In genomic region chr9:44653896-44654295, GRCm38 (mm10) we compare ENCODE assay signal across 36 mouse cellular contexts. TPM values are rescaled to one million over a fixed set of nuclear protein-coding genes. Genes with fewer than 3 reads are reported as not detected.
"Had no signal": no experiment of that assay in that cellular context is flagged by ENCODE, and none has a peak within 500 bp of the region (broad histone marks: within the 10 kb centered on the region; RNA-seq: fewer than 3 reads in every experiment).

No protein-coding gene starts in this region.

- DNase-seq: cerebellum, adult 2 months; cerebellum, adult 8-10 months; cerebellum, adult 9-10 months; cerebellum, adult 9-11 months; cerebellum, postnatal 10 days; cerebellum, postnatal 14 days; cerebellum, postnatal 25 days; cerebellum, postnatal 36 days; embryo, embryonic 11 days; forebrain, postnatal 0 days; gastrocnemius, adult 2 months; gastrocnemius, postnatal 10 days; gastrocnemius, postnatal 14 days; gastrocnemius, postnatal 25 days; gastrocnemius, postnatal 36 days; heart, adult 18-20 months; heart, adult 2 months had no signal

- H3K27ac ChIP-seq: embryonic facial prominence, embryonic 10.5 days; embryonic facial prominence, embryonic 12.5 days; embryonic facial prominence, embryonic 13.5 days; embryonic facial prominence, embryonic 15.5 days; forebrain, embryonic 10.5 days; forebrain, embryonic 12.5 days; forebrain, embryonic 13.5 days; forebrain, embryonic 15.5 days; gastrocnemius, adult 2 months; heart, adult 2 months had no signal

- H3K36me3 ChIP-seq: embryonic facial prominence, embryonic 10.5 days; embryonic facial prominence, embryonic 12.5 days; embryonic facial prominence, embryonic 13.5 days; embryonic facial prominence, embryonic 15.5 days; forebrain, embryonic 10.5 days; forebrain, embryonic 12.5 days; forebrain, embryonic 15.5 days had no signal

- ATAC-seq: forebrain, embryonic 13.5 days; forebrain, embryonic 14.5 days; forebrain, embryonic 15.5 days; forebrain, embryonic 16.5 days; forebrain, postnatal 0 days had no signal

- H3K4me2 ChIP-seq: embryonic facial prominence, embryonic 12.5 days; embryonic facial prominence, embryonic 13.5 days; embryonic facial prominence, embryonic 15.5 days; forebrain, embryonic 12.5 days; forebrain, embryonic 13.5 days; forebrain, embryonic 15.5 days had no signal

- H3K4me3 ChIP-seq: embryonic facial prominence, embryonic 10.5 days; embryonic facial prominence, embryonic 12.5 days; embryonic facial prominence, embryonic 13.5 days; embryonic facial prominence, embryonic 15.5 days; erythroblast, embryonic 14.5 days; forebrain, embryonic 10.5 days; forebrain, embryonic 12.5 days; forebrain, embryonic 13.5 days; forebrain, embryonic 15.5 days; gastrocnemius, adult 2 months; heart, adult 2 months had no signal

- H3K9ac ChIP-seq: embryonic facial prominence, embryonic 12.5 days; embryonic facial prominence, embryonic 13.5 days; embryonic facial prominence, embryonic 15.5 days; forebrain, embryonic 12.5 days; forebrain, embryonic 13.5 days; forebrain, embryonic 15.5 days; forebrain, postnatal 0 days had no signal

- H3K9me3 ChIP-seq: embryonic facial prominence, embryonic 10.5 days; embryonic facial prominence, embryonic 12.5 days; embryonic facial prominence, embryonic 13.5 days; embryonic facial prominence, embryonic 15.5 days; forebrain, embryonic 10.5 days; forebrain, embryonic 12.5 days; forebrain, embryonic 13.5 days; forebrain, embryonic 15.5 days had no signal

- H3K27me3 ChIP-seq: embryonic facial prominence, embryonic 12.5 days; embryonic facial prominence, embryonic 13.5 days; embryonic facial prominence, embryonic 15.5 days; forebrain, embryonic 13.5 days; forebrain, embryonic 15.5 days had no signal

RNA-seq across cellular contexts. Expression of gene Treh, which starts 19.1 kb away (rescaled TPM):
- total RNA-seq: common myeloid progenitor, adult 5-6 weeks; forebrain, postnatal 0 days; gastrocnemius, adult 18-20 months; gastrocnemius, adult 2 months; gastrocnemius, adult 8-10 months; gastrocnemius, postnatal 10 days; gastrocnemius, postnatal 14 days; gastrocnemius, postnatal 25 days; gastrocnemius, postnatal 36 days; gastrocnemius, postnatal 4 days; granulocyte monocyte progenitor cell, adult 5-6 weeks; heart, adult 18-20 months; heart, adult 2 months had no signal
- polyA plus RNA-seq: cerebellum, adult 2 months; embryonic facial prominence, embryonic 10.5 days; embryonic facial prominence, embryonic 11.5 days; embryonic facial prominence, embryonic 12.5 days; embryonic facial prominence, embryonic 13.5 days; embryonic facial prominence, embryonic 14.5 days; embryonic facial prominence, embryonic 15.5 days; erythroblast, embryonic 14.5 days; forebrain, embryonic 10.5 days; forebrain, embryonic 11.5 days; forebrain, embryonic 12.5 days; forebrain, embryonic 13.5 days; forebrain, embryonic 14.5 days; forebrain, embryonic 15.5 days; forebrain, embryonic 16.5 days; forebrain, postnatal 0 days; heart, adult 2 months had no signal
